Comparison of ENCODE assay signal across 1 mouse cellular context in the genomic region with DNA sequence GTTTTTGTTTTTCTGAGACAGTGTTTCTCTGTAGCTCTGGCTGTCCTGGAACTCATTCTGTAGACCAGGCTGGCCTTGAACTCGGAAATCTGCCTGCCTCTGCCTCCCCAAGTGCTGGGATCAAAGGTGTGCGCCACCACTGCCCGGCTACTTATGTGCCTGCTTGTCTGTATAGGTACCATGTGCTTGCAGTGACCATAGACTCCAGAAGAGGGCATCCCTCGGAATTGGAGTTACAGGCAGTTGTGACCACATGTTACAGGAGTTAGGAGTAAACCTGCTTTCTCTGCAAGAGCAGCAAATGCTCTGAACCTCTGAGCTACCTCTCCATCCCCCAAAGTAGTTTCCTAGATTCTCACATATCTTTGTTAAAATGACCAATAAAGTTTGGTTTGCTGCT.
A peak's percentile ranks its signal among the peaks of the same experiment; 100 is the strongest.
TF ChIP-seq lines count a peak whose summit lies in the region.

No protein-coding gene starts in this region.

TF ChIP-seq in CH12.LX, 34 proteins besides CTCF, POLR2A, EP300 and RAD21 (continued from another document):
- TF ChIP-seq SMC3 (IDR thresholded peaks at IDR 0.05; ENCODE audit: low read depth, low read length), result peak; percentile 5; the same call in 1 of the 2 replicates
- no peak for TF ChIP-seq PAX5 (IDR thresholded peaks at IDR 0.05; ENCODE audit: low read length)
